Mouse (Mus musculus): ENCODE measurements around the gene Phf21a. TPM values are rescaled to one million over a fixed set of nuclear protein-coding genes. Genes with fewer than 3 reads are reported as not detected.
"Not testable (repeated sequence)": the region's sequence is repeated elsewhere in the genome, so short reads cannot be mapped to it uniquely, and the experiment has no call there.

Gene Phf21a
- total RNA-seq, 4 experiments from 2014 or later = 141 to 159 (median 147) TPM

GRCm38 (mm10) chr2:92399877-92400276, 307.0 kb downstream of the Phf21a start:
- DNase-seq (ENCODE audit: low spot score in 2 of 2) = not testable (repeated sequence)

DNA sequence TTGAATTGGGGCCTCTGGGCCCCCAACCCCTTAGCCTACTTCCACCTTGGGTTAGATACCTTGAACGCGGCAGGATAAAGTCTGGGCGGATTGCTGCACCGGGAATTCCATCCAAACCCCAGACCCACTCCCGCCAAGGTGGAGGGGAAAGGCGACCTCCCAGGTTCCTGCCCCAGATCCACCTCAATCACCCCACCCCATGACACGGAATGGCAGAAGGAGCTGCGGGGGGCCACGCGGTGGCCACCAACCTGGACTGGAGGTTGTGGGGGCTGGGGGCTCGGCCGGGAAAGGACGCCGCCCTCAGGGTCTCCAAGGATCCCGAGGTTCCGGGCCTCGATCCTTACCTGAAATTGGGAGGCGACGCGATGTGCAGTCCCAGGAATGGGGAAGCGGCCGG, 307.8 kb downstream of the Phf21a start:
- DNase-seq (ENCODE audit: low spot score in 2 of 2) = no peak

- DNase-seq (ENCODE audit: low spot score in 2 of 2) = no peak
These were observed 308.2 kb downstream of the Phf21a start, which contains the start of gene Mapk8ip1 for GRCm38 (mm10) chr2:92401091-92401561. TSS of gene Mapk8ip1 (minus strand) at chr2:92401263.

DNA sequence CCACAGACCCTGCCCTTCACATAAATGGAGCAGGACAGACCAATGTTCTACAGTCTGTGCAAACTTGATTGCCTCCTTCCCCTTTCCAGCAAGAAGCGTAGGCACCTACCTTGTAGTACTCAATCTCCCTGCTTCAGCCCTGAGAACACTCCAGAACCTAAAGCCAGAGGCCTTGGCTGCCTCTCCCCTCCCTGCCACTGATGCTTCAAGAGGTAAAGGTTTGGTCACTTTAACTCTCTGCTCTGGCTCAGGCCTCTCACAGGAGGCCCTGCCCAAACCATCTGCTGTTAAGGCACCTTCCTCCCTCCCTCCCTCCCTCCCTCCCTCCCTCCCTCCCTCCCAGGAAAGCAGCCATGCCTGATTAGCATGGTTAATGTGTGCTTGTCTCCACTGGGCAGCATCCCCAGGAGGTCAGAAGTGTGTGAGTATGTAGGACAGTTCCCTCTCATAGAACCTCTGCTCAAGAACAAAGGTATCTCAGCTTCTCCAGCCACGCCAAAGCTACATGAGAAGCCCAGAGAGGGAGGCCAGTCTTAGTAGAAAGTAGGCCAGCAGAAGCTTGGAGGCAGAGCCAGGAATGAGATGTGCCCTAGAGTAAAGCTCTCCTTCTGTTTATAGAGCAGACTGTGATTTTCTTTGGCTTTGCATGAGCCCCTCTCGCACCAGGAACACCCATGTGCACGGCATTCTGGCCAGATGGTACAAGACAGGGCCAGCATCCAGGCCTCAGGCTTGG, 309.8 kb downstream of the Phf21a start:
- no peak for DNase-seq (ENCODE audit: low spot score in 2 of 2)

DNA sequence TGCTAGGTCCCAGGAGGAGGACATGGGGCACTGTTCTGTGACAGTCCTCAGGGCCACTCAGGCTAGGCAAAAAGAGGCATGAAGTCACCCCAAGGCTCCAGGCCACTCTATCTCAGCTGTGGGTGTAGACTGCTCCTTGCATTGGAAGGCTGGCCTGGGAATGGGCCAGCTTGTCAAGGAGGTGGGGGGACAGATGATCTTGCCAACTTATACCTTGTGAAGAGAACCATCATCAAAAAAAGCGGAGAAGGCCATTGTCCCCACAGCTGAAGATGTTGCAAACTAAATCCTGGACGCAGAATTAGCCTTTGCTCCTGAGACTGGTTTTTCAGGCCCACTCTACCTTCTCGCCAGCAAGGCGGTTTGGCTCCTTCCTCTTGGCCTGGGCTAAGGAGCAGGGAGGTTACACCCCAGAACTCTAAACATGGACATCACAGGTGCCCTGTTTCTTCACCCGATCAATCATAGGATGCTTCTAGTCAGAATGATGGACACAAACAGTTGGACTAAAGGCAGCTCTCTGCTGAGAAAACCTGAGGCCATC, 310.9 kb downstream of the Phf21a start:
- DNase-seq (ENCODE audit: low spot score in 2 of 2) = no peak

DNA sequence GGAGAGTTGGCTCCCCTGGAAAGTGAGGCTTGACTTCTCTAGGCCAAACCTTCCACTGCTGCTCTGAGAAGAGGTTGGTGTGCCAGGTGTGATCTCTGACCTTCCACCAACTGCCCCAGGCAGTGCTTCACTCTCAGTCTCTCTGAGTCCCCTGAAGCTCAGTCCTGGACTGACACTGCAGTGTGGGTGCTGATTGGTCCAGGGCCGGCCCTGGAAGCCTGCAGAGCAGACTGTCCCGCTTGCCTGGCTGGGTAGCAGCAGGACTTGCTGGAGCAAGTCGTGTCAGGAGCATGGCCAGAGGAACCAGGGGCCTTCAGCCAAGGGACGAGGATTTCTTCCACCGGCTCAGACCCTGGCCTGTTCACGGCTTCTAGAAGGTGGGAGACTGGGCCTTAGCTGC, 311.8 kb downstream of the Phf21a start:
- no peak for DNase-seq (ENCODE audit: low spot score in 2 of 2)

GRCm38 (mm10) chr2:92405687-92406086, 312.8 kb downstream of the Phf21a start:
- DNase-seq (ENCODE audit: low spot score in 2 of 2) = no peak

- no peak for DNase-seq (ENCODE audit: low spot score in 2 of 2)
These were observed 315.6 kb downstream of the Phf21a start for GRCm38 (mm10) chr2:92408309-92409045.

- DNase-seq (ENCODE audit: low spot score in 2 of 2) = no peak
These were observed 318.8 kb downstream of the Phf21a start for GRCm38 (mm10) chr2:92411705-92412104.

Small RNAs within 50 kb of the gene (microRNA-seq; reads per million reads assigned to microRNA genes)
- 4.8 to 5.5 reads per million in 2 experiments for gene Mir1955
- 3.2 to 11.2 reads per million in 2 experiments for gene Mir7000

Other genes starting within 250 kb of the Phf21a start
- gene Chrm4, start 165.9 kb upstream of the Phf21a start, total RNA-seq (2022) = 10 to 100 TPM; 57.9 to 66.5 (median 60.3) TPM
- gene Mdk, start 160.8 kb upstream of the Phf21a start, total RNA-seq (2022) = 10 to 100 TPM; 17.9 to 21.1 (median 19.8) TPM
- not detected for gene Gm9821, start 147.4 kb upstream of the Phf21a start, total RNA-seq (2022)
- gene Dgkz, start 117.3 kb upstream of the Phf21a start, total RNA-seq (2022) = 100 to 1,000 TPM; 414 to 471 (median 424) TPM
- gene Creb3l1, start 68.6 kb upstream of the Phf21a start, total RNA-seq (2022) = 1 to 10 TPM; 1.3 to 2.2 (median 1.8) TPM

All from left cerebral cortex, adult 8-10 months (tissue).